Mouse (Mus musculus): ENCODE data around the gene Rnf103. TPM values are rescaled to one million over a fixed set of nuclear protein-coding genes. Genes with fewer than 3 reads are reported as not detected.

Gene Rnf103
- polyA plus RNA-seq, 1 experiment from 2014 or later: 14.5 TPM

- ATAC-seq (ENCODE audit: low FRiP score, low TSS enrichment): no peak
- H3K36me3 ChIP-seq (ENCODE audit: insufficient read depth, low read length): no peaks in the 10 kb centered on the region
- H3K4me2 ChIP-seq (replicated peaks; ENCODE audit: low read depth, low read length): no peak overlapping the region
- no peak overlapping the region for H3K9ac ChIP-seq (replicated peaks; ENCODE audit: low read length)
- H3K9me3 ChIP-seq (ENCODE audit: low read length): no peaks in the 10 kb centered on the region
- H3K27ac ChIP-seq (ENCODE audit: low read length): no peak overlapping the region
- no peaks in the 10 kb centered on the region for H3K4me1 ChIP-seq (ENCODE audit: insufficient read depth, low read length)
- H3K27me3 ChIP-seq (ENCODE audit: insufficient read depth, low read length): no peaks in the 10 kb centered on the region
- WGBS: 84% methylated on average over 4 of the region's 4 CpGs
- H3K4me3 ChIP-seq (ENCODE audit: low read length): no peak overlapping the region
Observed at GRCm38 (mm10) chr6:71519476-71519875, 25.8 kb downstream of the Rnf103 start.

GRCm38 (mm10) chr6:71525556-71525955, 31.9 kb downstream of the Rnf103 start:
- ATAC-seq (ENCODE audit: low FRiP score, low TSS enrichment): no peak
- Histone ChIP-seq H3K9ac (replicated peaks; ENCODE audit: low read length) (no peak overlapping the region), H3K36me3 (ENCODE audit: insufficient read depth, low read length) (no peaks in the 10 kb centered on the region), H3K9me3 (ENCODE audit: low read length) (no peaks in the 10 kb centered on the region), H3K27ac (ENCODE audit: low read length) (no peak overlapping the region), H3K4me3 (ENCODE audit: low read length) (no peak overlapping the region), H3K4me1 (ENCODE audit: insufficient read depth, low read length) (no peaks in the 10 kb centered on the region), H3K4me2 (replicated peaks; ENCODE audit: low read depth, low read length) (no peak overlapping the region), H3K27me3 (ENCODE audit: insufficient read depth, low read length) (no peaks in the 10 kb centered on the region)
- WGBS: 28% methylated on average over 3 of the region's 3 CpGs

DNA sequence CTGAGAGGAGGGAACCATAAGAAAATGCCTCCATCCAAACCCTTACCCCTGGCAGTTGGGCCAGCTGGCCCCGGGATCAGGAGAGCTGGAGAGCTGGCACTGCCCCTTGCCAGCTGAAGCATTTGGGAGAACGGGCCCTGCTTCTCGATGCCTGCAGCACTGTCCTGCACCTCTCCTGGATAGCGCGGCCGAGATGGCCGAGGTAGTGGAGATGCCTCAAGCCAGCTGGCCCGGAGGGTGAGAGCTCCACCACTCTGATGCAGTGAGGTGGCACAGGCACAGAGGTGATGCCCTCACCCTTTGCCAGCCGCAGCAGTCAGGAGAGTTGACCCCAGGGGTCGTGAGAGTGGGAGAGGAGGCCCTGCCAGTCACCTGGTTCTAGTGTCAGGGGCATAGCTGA, 33.4 kb downstream of the Rnf103 start:
- no peaks in the 10 kb centered on the region for H3K4me1 ChIP-seq (ENCODE audit: insufficient read depth, low read length)

GRCm38 (mm10) chr6:71527826-71528225, 34.1 kb downstream of the Rnf103 start:
- Histone ChIP-seq H3K9ac (replicated peaks; ENCODE audit: low read length) (no peak overlapping the region), H3K36me3 (ENCODE audit: insufficient read depth, low read length) (no peaks in the 10 kb centered on the region), H3K27me3 (ENCODE audit: insufficient read depth, low read length) (no peaks in the 10 kb centered on the region), H3K9me3 (ENCODE audit: low read length) (no peaks in the 10 kb centered on the region), H3K4me2 (replicated peaks; ENCODE audit: low read depth, low read length) (no peak overlapping the region), H3K4me1 (ENCODE audit: insufficient read depth, low read length) (no peaks in the 10 kb centered on the region), H3K4me3 (ENCODE audit: low read length) (no peak overlapping the region), H3K27ac (ENCODE audit: low read length) (no peak overlapping the region)
- 85% methylated on average over 9 of the region's 9 CpGs for WGBS
- ATAC-seq (ENCODE audit: low FRiP score, low TSS enrichment): no peak

More for the DNA sequence above, 33.4 kb downstream of the Rnf103 start:
- H3K4me3 ChIP-seq (ENCODE audit: low read length): no peak overlapping the region
- no peaks in the 10 kb centered on the region for H3K36me3 ChIP-seq (ENCODE audit: insufficient read depth, low read length)
- no peak overlapping the region for H3K9ac ChIP-seq (replicated peaks; ENCODE audit: low read length)
- no peaks in the 10 kb centered on the region for H3K27me3 ChIP-seq (ENCODE audit: insufficient read depth, low read length)
- no peak overlapping the region for H3K4me2 ChIP-seq (replicated peaks; ENCODE audit: low read depth, low read length)
- ATAC-seq (ENCODE audit: low FRiP score, low TSS enrichment): no peak
- H3K9me3 ChIP-seq (ENCODE audit: low read length): no peaks in the 10 kb centered on the region
- no peak overlapping the region for H3K27ac ChIP-seq (ENCODE audit: low read length)
- whole genome bisulfite sequencing: 85% methylated on average over 10 of the region's 10 CpGs

DNA sequence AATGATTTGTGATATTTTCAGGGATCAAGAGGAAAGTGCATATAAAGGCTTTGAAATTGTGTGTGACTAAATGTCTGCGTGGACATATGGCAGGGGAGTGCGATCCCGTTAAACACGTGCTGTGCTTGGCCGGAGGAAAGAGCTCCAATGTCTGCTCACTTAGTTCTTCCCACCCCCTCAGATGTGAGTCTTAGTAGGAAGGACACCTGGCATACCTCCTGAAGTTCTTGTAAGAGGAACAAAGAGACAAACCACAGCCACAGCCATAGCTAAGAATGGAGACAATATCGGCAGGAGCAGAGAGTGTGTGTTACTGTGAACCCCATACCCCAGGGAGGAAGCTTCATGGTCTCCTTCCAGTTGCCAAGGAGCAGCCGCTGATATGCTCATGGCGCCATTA, 36.5 kb downstream of the Rnf103 start:
- Histone ChIP-seq H3K9ac (replicated peaks; ENCODE audit: low read length) (no peak overlapping the region), H3K4me3 (ENCODE audit: low read length) (no peak overlapping the region), H3K4me1 (ENCODE audit: insufficient read depth, low read length) (no peaks in the 10 kb centered on the region), H3K27me3 (ENCODE audit: insufficient read depth, low read length) (no peaks in the 10 kb centered on the region), H3K36me3 (ENCODE audit: insufficient read depth, low read length) (no peaks in the 10 kb centered on the region), H3K27ac (ENCODE audit: low read length) (no peak overlapping the region), H3K9me3 (ENCODE audit: low read length) (no peaks in the 10 kb centered on the region), H3K4me2 (replicated peaks; ENCODE audit: low read depth, low read length) (no peak overlapping the region)
- no peak for ATAC-seq (ENCODE audit: low FRiP score, low TSS enrichment)
- WGBS: 82% methylated on average over 8 of the region's 8 CpGs

- no peaks in the 10 kb centered on the region for H3K9me3 ChIP-seq (ENCODE audit: low read length)
- no peak overlapping the region for H3K4me3 ChIP-seq (ENCODE audit: low read length)
- H3K4me2 ChIP-seq (replicated peaks; ENCODE audit: low read depth, low read length): no peak overlapping the region
- no peak for ATAC-seq (ENCODE audit: low FRiP score, low TSS enrichment)
- no peak overlapping the region for H3K27ac ChIP-seq (ENCODE audit: low read length)
- no peaks in the 10 kb centered on the region for H3K36me3 ChIP-seq (ENCODE audit: insufficient read depth, low read length)
- H3K9ac ChIP-seq (replicated peaks; ENCODE audit: low read length): no peak overlapping the region
- no peaks in the 10 kb centered on the region for H3K27me3 ChIP-seq (ENCODE audit: insufficient read depth, low read length)
- no peaks in the 10 kb centered on the region for H3K4me1 ChIP-seq (ENCODE audit: insufficient read depth, low read length)
Observed at GRCm38 (mm10) chr6:71537286-71537685, 43.6 kb downstream of the Rnf103 start.

GRCm38 (mm10) chr6:71543686-71544499, 50.2 kb downstream of the Rnf103 start, which contains the start of gene Chmp3:
Gene Chmp3 (plus strand): TSS chr6:71543797.
- peak within 1 kb of the TSS; percentile 100 for H3K27ac ChIP-seq (ENCODE audit: low read length)
- H3K9me3 ChIP-seq (ENCODE audit: low read length): no peaks in the 10 kb centered on the region
- WGBS: under 1% methylated on average over 55 of the region's 59 CpGs
- H3K4me3 ChIP-seq (ENCODE audit: low read length): peak within 1 kb of the TSS; percentile 87
- ATAC-seq (ENCODE audit: low FRiP score, low TSS enrichment): peak; percentile 99
- no peaks in the 10 kb centered on the region for H3K27me3 ChIP-seq (ENCODE audit: insufficient read depth, low read length)
- H3K4me2 ChIP-seq (replicated peaks; ENCODE audit: low read depth, low read length): peak within 1 kb of the TSS; percentile 76
- H3K4me1 ChIP-seq (ENCODE audit: insufficient read depth, low read length): peaks cover 9% of the 10 kb centered on the region; the same call in 1 of the 2 replicates
- H3K36me3 ChIP-seq (ENCODE audit: insufficient read depth, low read length): 0 out of 2 replicates have a peak, but pooled peaks cover 4% of the 10 kb centered on the region
- peak within 1 kb of the TSS; percentile 99 for H3K9ac ChIP-seq (replicated peaks; ENCODE audit: low read length)

- ATAC-seq (ENCODE audit: low FRiP score, low TSS enrichment): no peak
Observed at GRCm38 (mm10) chr6:71555507-71555951, 61.8 kb downstream of the Rnf103 start.

GRCm38 (mm10) chr6:71556826-71557225, 63.1 kb downstream of the Rnf103 start:
- Histone ChIP-seq H3K4me1 (ENCODE audit: insufficient read depth, low read length) (no peaks in the 10 kb centered on the region), H3K36me3 (ENCODE audit: insufficient read depth, low read length) (peaks cover 6% of the 10 kb centered on the region; the same call in 1 of the 2 replicates), H3K27ac (ENCODE audit: low read length) (no peak overlapping the region), H3K4me2 (replicated peaks; ENCODE audit: low read depth, low read length) (no peak overlapping the region), H3K4me3 (ENCODE audit: low read length) (no peak overlapping the region), H3K9ac (replicated peaks; ENCODE audit: low read length) (no peak overlapping the region), H3K27me3 (ENCODE audit: insufficient read depth, low read length) (no peaks in the 10 kb centered on the region), H3K9me3 (ENCODE audit: low read length) (no peaks in the 10 kb centered on the region)
- WGBS: 96% methylated on average over 2 of the region's 2 CpGs
- ATAC-seq (ENCODE audit: low FRiP score, low TSS enrichment): no peak

More at GRCm38 (mm10) chr6:71555507-71555951, 61.8 kb downstream of the Rnf103 start:
- Histone ChIP-seq H3K9ac (replicated peaks; ENCODE audit: low read length) (no peak overlapping the region), H3K27me3 (ENCODE audit: insufficient read depth, low read length) (no peaks in the 10 kb centered on the region), H3K4me3 (ENCODE audit: low read length) (no peak overlapping the region), H3K36me3 (ENCODE audit: insufficient read depth, low read length) (peaks cover 6% of the 10 kb centered on the region; the same call in 1 of the 2 replicates), H3K4me2 (replicated peaks; ENCODE audit: low read depth, low read length) (no peak overlapping the region), H3K27ac (ENCODE audit: low read length) (no peak overlapping the region), H3K4me1 (ENCODE audit: insufficient read depth, low read length) (no peaks in the 10 kb centered on the region), H3K9me3 (ENCODE audit: low read length) (no peaks in the 10 kb centered on the region)
- WGBS: 80% methylated on average over 2 of the region's 2 CpGs

Measured in kidney, embryonic 16.5 days (tissue).